Mouse (Mus musculus) neural tube, embryonic 15.5 days (tissue): ENCODE results near the gene Tmem256. TPM values are rescaled to one million over a fixed set of nuclear protein-coding genes. Genes with fewer than 3 reads are reported as not detected.
A peak's percentile ranks its signal among the peaks of the same experiment; 100 is the strongest.

Experiments
- ATAC-seq: fragments of 200-750 bp; cut with Nextera tagmentation; 2 replicates; pipeline ENCODE4 v1.8.0; 2017; ENCODE audit warnings: mild to moderate bottlenecking, moderate TSS enrichment, moderate library complexity; ENCODE audit not compliant: low FRiP score
- H3K27ac ChIP-seq: fragments of 300-500 bp; sonication (generic); replicated peaks from 2 replicates; pipeline ENCODE4 v1.5.1; 2015; ENCODE audit warnings: mild to moderate bottlenecking, inconsistent platforms
- H3K27me3 ChIP-seq: fragments of 300-500 bp; sonication (generic); replicated peaks from 2 replicates; pipeline ENCODE4 v1.6.1; 2015; ENCODE audit warnings: inconsistent platforms
- H3K36me3 ChIP-seq: fragments of 300-500 bp; sonication (generic); 2 replicates; pipeline ENCODE4 v1.6.1; 2015; ENCODE audit warnings: inconsistent platforms
- H3K4me1 ChIP-seq: fragments of 300-500 bp; sonication (generic); 2 replicates; pipeline ENCODE4 v1.6.1; 2015; ENCODE audit warnings: inconsistent platforms
- H3K4me2 ChIP-seq: fragments of 300-500 bp; sonication (generic); 2 replicates; pipeline ENCODE4 v1.6.1; 2015; ENCODE audit warnings: inconsistent platforms, mild to moderate bottlenecking, moderate library complexity
- H3K4me3 ChIP-seq: fragments of 300-500 bp; sonication (generic); replicated peaks from 2 replicates; pipeline ENCODE4 v1.5.1; 2015; ENCODE audit warnings: mild to moderate bottlenecking, inconsistent platforms
- H3K9ac ChIP-seq: fragments of 300-500 bp; sonication (generic); replicated peaks from 2 replicates; pipeline ENCODE4 v1.6.1; 2015; ENCODE audit warnings: mild to moderate bottlenecking, inconsistent platforms
- H3K9me3 ChIP-seq: fragments of 300-500 bp; sonication (generic); replicated peaks from 2 replicates; pipeline ENCODE4 v1.6.1; 2016; ENCODE audit warnings: inconsistent platforms
- WGBS: fragments of 180-500 bp; shearing (Covaris S2); methylation state at CpG from one replicate; pipeline ENCODE4 v1.1.7; 2015; ENCODE audit warnings: mixed read lengths; 5-methylcytosine and 5-hydroxymethylcytosine counted together
- polyA plus RNA-seq: library from polyadenylated mRNA; unstranded; fragments of >200 nt; fragmentation: Nextera tagmentation; extraction: Ambion mirVana; gene quantifications from 2 replicates; pipeline ENCODE4 v1.2.1, GENCODE M21; 2015

Tmem256 gene
- 368 and 430 TPM in 2 replicates for polyA plus RNA-seq

DNA sequence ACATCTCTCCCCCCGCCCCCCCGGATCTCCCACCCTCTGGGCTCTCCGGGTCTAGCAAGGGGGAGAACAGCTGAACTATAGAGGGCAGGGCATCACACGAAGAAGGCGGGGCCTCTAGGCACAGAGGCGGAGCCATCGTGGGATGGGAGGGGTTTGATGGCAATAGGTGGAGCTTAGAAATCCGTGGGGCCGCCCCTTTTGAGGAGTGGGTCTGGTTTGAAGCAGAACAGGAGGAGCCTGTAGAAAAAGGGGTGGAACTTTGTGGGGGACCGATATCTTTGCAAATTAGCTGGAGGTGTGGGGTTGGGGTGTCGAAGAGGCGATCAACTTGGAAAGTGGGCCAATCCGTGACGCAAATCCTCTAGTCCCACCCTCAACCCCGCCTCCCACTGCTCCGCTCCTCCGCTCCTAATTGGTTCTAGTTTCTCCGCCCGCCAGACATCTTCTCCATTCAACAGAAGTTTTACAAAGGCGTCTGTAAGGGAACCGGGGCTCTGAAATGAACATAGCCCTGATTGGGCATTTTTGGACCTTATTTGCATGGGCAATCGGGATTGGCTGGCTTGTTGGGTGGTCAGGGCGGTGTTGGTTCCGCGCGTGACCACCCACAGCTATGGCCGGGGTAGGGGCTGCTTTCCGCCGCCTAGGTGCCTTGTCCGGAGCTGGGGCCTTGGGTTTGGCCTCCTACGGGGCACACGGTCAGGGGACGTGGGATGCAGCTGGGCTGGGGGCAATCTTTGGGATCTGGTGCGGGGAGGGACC is at the start of gene Tmem256:
Tmem256 (plus strand) TSS at position 563 of the 762 bp plus-strand sequence.
- ATAC-seq = peak; percentile 89
- H3K4me1 ChIP-seq = peaks cover 41% of the 10 kb centered on the region
- no peaks in the 10 kb centered on the region for H3K9me3 ChIP-seq
- WGBS = under 1% methylated on average over 34 of the region's 34 CpGs
- peak within 1 kb of the TSS; percentile 94 for H3K4me2 ChIP-seq
- peak within 1 kb of the TSS; percentile 98 for H3K27ac ChIP-seq
- peak within 1 kb of the TSS; percentile 98 for H3K9ac ChIP-seq
- peaks cover 7% of the 10 kb centered on the region for H3K36me3 ChIP-seq
- no peaks in the 10 kb centered on the region for H3K27me3 ChIP-seq
- peak within 1 kb of the TSS; percentile 89 for H3K4me3 ChIP-seq

DNA sequence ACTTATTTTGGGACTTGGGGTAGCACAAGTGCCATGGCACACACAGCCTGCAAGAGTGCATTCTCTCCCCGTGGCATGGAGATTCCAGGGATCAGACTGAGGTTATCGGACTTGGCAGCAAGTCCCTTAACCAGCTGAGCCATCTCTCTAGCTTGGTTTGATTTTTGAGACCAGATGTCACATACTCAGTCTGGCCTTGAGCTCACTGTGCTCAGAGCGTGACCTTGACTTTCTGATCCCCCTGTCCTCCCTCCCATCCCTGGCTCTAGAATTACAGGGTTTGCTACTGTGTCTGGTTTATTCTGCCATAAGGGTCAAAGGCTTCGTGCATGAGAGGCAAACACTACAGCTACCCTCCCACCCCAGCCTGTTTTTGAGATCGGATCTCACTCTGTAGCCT is 48.9 kb upstream of the Tmem256 start:
- Histone ChIP-seq H3K36me3 (no peaks in the 10 kb centered on the region), H3K27ac (no peak overlapping the region), H3K4me1 (no peaks in the 10 kb centered on the region), H3K4me2 (no peak overlapping the region), H3K9ac (no peak overlapping the region), H3K27me3 (peaks cover 8% of the 10 kb centered on the region), H3K9me3 (no peaks in the 10 kb centered on the region), H3K4me3 (no peak overlapping the region)
- WGBS = 75% methylated on average over 5 of the region's 5 CpGs
- no peak for ATAC-seq

- Histone ChIP-seq H3K27ac (no peak overlapping the region), H3K36me3 (no peaks in the 10 kb centered on the region), H3K9me3 (no peaks in the 10 kb centered on the region), H3K27me3 (peaks cover 17% of the 10 kb centered on the region), H3K4me1 (peaks cover 12% of the 10 kb centered on the region), H3K4me3 (no peak overlapping the region), H3K4me2 (no peak overlapping the region), H3K9ac (no peak overlapping the region)
- WGBS = 77% methylated on average over 5 of the region's 5 CpGs
- no peak for ATAC-seq
These were observed 46.9 kb upstream of the Tmem256 start for GRCm38 (mm10) chr11:69791420-69791819.

GRCm38 (mm10) chr11:69793429-69793828 is 44.9 kb upstream of the Tmem256 start:
- H3K27ac ChIP-seq = no peak overlapping the region
- peaks cover 30% of the 10 kb centered on the region for H3K27me3 ChIP-seq
- H3K4me3 ChIP-seq = no peak overlapping the region
- no peaks in the 10 kb centered on the region for H3K9me3 ChIP-seq
- ATAC-seq = no peak
- no peak overlapping the region for H3K9ac ChIP-seq
- WGBS = 67% methylated on average over 5 of the region's 5 CpGs
- H3K4me2 ChIP-seq = no peak overlapping the region
- H3K4me1 ChIP-seq = peaks cover 12% of the 10 kb centered on the region
- no peaks in the 10 kb centered on the region for H3K36me3 ChIP-seq

GRCm38 (mm10) chr11:69795168-69795982 is 42.9 kb upstream of the Tmem256 start, which contains the start of gene Chrnb1:
Gene Chrnb1 (minus strand): TSS chr11:69795943.
- H3K36me3 ChIP-seq = no peaks in the 10 kb centered on the region
- H3K4me3 ChIP-seq = peak within 1 kb of the TSS; percentile 46
- 2% methylated on average over 52 of the region's 52 CpGs for WGBS
- peaks cover 28% of the 10 kb centered on the region for H3K4me1 ChIP-seq
- peak within 1 kb of the TSS; percentile 43 for H3K9ac ChIP-seq
- ATAC-seq = peak; percentile 89
- H3K4me2 ChIP-seq = peak within 1 kb of the TSS; percentile 85
- peaks cover 30% of the 10 kb centered on the region for H3K27me3 ChIP-seq
- 0 out of 2 replicates have a peak within 1 kb of the TSS, but pooled peaks have one; percentile 33 for H3K27ac ChIP-seq
- no peaks in the 10 kb centered on the region for H3K9me3 ChIP-seq

DNA sequence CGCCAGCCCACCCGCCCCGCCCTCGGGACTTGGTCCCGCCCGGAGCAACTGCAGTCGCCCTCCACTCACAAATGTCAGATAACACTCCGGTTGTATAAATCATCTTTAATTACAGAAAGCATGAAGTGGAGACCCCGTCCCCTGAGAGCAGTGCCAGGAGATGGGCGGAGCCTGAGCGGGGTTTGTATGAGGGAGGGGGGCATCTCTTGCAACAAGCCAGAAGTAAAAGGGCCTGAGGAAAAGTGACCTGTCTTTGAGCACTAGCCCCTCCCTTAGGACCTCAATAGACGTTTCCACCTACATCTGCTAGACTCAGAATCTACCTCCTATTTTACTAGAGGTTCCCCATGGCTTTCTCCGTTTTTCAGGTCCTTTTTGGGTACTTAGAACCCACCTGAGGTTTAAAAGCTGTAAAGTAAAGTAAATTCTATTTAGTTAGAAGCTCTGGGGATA is 42.3 kb upstream of the Tmem256 start:
- no peak overlapping the region for H3K27ac ChIP-seq
- no peaks in the 10 kb centered on the region for H3K36me3 ChIP-seq
- H3K4me2 ChIP-seq = peak overlapping the region; percentile 85
- H3K4me3 ChIP-seq = peak overlapping the region; percentile 46
- ATAC-seq = no peak
- no peaks in the 10 kb centered on the region for H3K9me3 ChIP-seq
- WGBS = 1% methylated on average over 13 of the region's 13 CpGs
- peaks cover 30% of the 10 kb centered on the region for H3K27me3 ChIP-seq
- H3K4me1 ChIP-seq = peaks cover 33% of the 10 kb centered on the region
- no peak overlapping the region; the same call in 1 of the 2 replicates for H3K9ac ChIP-seq

DNA sequence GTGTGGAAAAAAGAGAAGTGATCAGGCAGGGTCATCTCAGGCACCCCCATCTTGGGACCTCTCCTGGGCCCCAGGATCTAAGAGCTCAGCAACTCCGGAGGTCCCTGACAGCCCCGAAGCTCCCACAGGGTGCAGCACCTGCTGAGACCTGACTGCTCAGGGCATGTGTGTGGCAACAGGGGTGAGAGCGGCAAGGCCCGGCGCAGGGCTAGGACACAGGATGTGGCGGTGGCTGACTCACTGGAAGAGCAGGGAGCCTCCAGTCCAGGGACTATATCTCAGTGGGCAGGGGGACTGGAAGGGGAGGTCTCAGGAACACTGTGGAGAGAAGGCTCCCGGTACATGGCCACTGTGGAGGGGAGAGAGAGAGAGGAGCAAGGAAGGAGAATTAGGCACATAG is 40.4 kb upstream of the Tmem256 start:
- WGBS = 81% methylated on average over 7 of the region's 7 CpGs
- Histone ChIP-seq H3K9ac (no peak overlapping the region), H3K4me1 (peaks cover 52% of the 10 kb centered on the region)

DNA sequence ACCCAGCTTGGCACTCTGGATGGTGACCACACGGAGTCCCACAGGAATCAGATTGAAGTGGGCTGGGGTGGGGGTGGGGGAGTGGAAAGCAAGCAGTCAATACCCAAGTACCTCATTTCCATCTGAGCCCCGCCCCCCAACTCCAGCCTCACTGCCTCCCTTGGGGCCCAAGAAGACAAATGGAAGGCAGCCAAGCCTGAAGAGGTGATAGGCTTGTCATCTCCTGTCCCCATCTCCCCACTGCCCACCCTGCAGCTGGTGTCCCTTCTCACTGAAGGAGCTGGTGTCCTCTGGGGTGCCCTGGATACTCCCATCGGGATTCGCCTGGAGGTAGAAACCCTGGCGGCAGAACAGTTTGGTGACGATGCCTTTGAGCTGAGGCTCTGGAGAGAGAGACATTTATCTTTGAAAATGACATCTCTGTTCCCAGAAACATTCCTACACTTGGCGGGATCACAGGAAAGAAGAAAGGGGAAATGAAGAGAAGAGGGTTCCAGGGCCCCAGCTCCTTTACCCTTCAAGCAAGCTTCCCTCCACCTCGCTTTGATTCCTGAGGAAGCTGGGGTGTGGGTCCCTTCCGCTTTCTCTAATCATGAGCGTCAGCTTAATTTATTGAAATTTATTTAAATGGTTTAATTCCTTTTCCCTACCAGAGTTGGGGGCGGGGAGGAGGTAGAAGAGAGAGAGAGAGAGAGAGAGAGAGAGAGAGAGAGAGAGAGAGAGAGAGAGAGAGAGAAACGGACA is 38.7 kb upstream of the Tmem256 start:
- Histone ChIP-seq H3K27ac (peak overlapping the region; percentile 94), H3K9me3 (no peaks in the 10 kb centered on the region), H3K9ac (peak overlapping the region; percentile 57), H3K36me3 (no peaks in the 10 kb centered on the region), H3K27me3 (peaks cover 22% of the 10 kb centered on the region), H3K4me2 (peak overlapping the region; percentile 87), H3K4me3 (peak overlapping the region; percentile 63), H3K4me1 (peaks cover 68% of the 10 kb centered on the region)
- ATAC-seq = no peak
- 13% methylated on average over 12 of the region's 12 CpGs for WGBS

More for the DNA sequence above, 40.4 kb upstream of the Tmem256 start:
- no peak overlapping the region for H3K27ac ChIP-seq
- H3K27me3 ChIP-seq = peaks cover 30% of the 10 kb centered on the region
- no peaks in the 10 kb centered on the region for H3K9me3 ChIP-seq
- no peak overlapping the region for H3K4me3 ChIP-seq
- no peaks in the 10 kb centered on the region for H3K36me3 ChIP-seq
- no peak for ATAC-seq
- H3K4me2 ChIP-seq = no peak overlapping the region

GRCm38 (mm10) chr11:69800138-69800391 is 38.2 kb upstream of the Tmem256 start:
- no peaks in the 10 kb centered on the region for H3K36me3 ChIP-seq

GRCm38 (mm10) chr11:69800392-69801197 is 37.7 kb upstream of the Tmem256 start:
- H3K4me1 ChIP-seq = peaks cover 71% of the 10 kb centered on the region
- ATAC-seq = peak; percentile 82
- 1% methylated on average over 36 of the region's 36 CpGs for WGBS

More at GRCm38 (mm10) chr11:69800138-69800391, 38.2 kb upstream of the Tmem256 start:
- 0% methylated on average over 11 of the region's 11 CpGs for WGBS
- Histone ChIP-seq H3K4me2 (peak overlapping the region; percentile 87), H3K27ac (peak overlapping the region; percentile 94), H3K4me3 (peak overlapping the region; percentile 63), H3K9ac (peak overlapping the region; percentile 57), H3K9me3 (no peaks in the 10 kb centered on the region), H3K4me1 (peaks cover 71% of the 10 kb centered on the region), H3K27me3 (peaks cover 24% of the 10 kb centered on the region)
- ATAC-seq = peak; percentile 12; the same call in 1 of the 2 replicates

More at GRCm38 (mm10) chr11:69800392-69801197, 37.7 kb upstream of the Tmem256 start:
- Histone ChIP-seq H3K4me3 (peak overlapping the region; percentile 63), H3K9ac (peak overlapping the region; percentile 57), H3K27ac (peak overlapping the region; percentile 94), H3K36me3 (no peaks in the 10 kb centered on the region), H3K9me3 (no peaks in the 10 kb centered on the region), H3K4me2 (peak overlapping the region; percentile 87), H3K27me3 (peaks cover 28% of the 10 kb centered on the region)
